Mouse (Mus musculus): Measurements from ENCODE around the gene Gja5.

GRCm38 (mm10) chr3:97048360-97048759, 143.9 kb downstream of the Gja5 start:
- TF ChIP-seq POLR2A (IDR thresholded peaks at IDR 0.05; ENCODE audit: extremely low read depth, insufficient read depth, low read length) (no peak), CTCF (IDR thresholded peaks at IDR 0.05; ENCODE audit: extremely low read depth, insufficient read depth, low read length) (no peak)
